Mouse (Mus musculus): Measurements from ENCODE around the gene Suv39h2. TPM values are rescaled to one million over a fixed set of nuclear protein-coding genes. Genes with fewer than 3 reads are reported as not detected.

Gene Suv39h2
- total RNA-seq, 2 experiments from 2014 or later = 3.2 to 4.4 TPM

DNA sequence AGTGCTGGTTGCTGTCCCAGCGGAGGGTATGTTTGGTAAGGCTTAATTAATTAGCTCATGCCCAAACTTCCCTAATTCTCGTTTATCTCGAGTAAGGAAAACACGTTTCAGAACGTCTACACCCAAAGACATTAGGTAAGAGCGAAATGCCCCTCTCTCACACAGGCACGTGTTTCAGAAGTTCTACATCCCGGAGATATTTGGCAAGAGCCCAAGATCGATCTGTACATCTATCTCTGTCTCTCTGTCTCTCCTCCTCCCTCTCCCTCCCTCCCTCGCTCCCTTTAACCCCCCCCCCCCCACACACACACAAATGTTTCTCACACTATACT, 50.3 kb downstream of the Suv39h2 start:
- intact Hi-C loops (cut with DNase I) = no loop called here
- DNase-seq (ENCODE audit: low spot score in 2 of 2) = no peak

DNA sequence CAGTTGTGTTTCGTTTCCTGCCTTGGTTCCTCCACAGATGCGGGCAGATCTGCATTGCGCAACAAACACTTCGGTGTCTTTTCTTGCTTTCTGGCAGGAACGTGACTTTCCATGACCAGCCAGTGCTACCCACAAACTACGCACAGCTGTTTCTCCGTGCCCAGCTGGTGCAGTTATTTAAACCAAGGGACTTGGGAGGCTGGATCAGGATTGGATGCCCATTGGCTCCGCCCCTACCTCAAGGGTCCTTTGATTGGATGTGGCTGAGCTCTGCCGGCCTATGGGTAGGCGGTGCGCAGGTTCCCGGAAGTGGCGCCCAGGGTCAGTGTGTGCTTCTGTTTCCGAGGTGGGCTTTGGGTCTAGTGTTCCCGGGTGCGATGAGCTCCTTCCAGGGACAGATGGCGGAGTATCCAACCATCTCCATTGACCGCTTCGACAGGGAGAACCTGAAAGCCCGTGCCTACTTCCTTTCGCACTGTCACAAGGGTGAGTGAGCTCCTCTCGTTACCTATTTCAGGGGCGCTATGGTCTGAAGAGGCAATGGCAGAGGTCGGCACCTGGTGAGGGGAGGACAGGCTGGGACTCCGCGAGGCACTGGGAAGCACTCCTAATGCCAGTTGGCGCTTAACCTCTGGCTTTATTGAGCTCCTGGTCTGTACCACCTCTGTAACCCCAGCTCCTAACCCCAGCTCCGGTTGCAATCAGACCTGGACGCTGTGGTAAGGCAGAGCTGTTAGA, 50.8 kb downstream of the Suv39h2 start, which contains the start of gene Dclre1c:
Gene Dclre1c (plus strand): TSS at position 291 of the 738 bp plus-strand sequence.
- peak; percentile 90 to 91 for DNase-seq (ENCODE audit: low spot score in 2 of 2)

DNA sequence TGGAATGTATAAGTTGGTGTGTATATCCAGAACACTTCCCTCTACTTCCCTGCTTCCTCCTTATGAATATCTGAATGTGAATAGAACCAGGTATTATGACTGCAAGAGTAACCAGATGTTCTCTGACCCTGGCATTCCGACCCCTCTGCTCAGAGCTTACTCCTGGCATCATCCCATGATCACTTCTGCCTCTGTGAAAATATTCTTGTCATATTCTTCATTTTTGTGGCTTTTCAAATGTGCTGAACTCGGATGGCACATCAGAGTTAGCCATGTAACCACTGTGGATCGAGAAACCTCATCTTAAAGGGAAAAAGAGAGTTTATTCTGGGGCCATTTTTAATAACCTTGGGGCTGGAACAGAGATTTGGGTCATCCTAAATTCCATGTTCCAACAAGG, 52.3 kb downstream of the Suv39h2 start, which contains the start of gene Meig1:
Gene Meig1 (minus strand): TSS at position 101 of the 400 bp plus-strand sequence.
- no peak for DNase-seq (ENCODE audit: low spot score in 2 of 2)
- intact Hi-C loops (cut with DNase I) = no loop called here

More for the DNA sequence above, 50.8 kb downstream of the Suv39h2 start, which contains the start of gene Dclre1c:
- intact Hi-C loops (cut with DNase I) = no loop called here

DNA sequence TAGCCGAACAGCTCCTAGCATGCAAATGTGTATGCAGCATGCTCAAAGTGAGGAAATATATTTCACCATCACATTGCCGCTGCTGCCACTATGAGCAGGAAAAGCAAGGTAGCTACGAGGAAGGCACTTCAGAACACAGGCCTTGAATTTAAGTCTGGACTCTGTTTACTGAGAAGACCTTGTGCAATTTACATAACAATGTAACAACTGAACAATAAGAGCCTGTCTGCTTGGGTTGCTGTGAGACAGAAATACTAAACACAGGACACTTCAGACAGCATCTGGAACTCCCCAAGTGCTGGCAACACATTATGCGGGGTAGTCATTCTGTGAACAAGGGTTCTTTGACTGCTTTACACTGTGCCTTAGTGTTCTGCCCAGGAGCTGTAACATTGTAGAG, 54.7 kb downstream of the Suv39h2 start:
- intact Hi-C loops (cut with DNase I) = no loop called here
- DNase-seq (ENCODE audit: low spot score in 2 of 2) = no peak

DNA sequence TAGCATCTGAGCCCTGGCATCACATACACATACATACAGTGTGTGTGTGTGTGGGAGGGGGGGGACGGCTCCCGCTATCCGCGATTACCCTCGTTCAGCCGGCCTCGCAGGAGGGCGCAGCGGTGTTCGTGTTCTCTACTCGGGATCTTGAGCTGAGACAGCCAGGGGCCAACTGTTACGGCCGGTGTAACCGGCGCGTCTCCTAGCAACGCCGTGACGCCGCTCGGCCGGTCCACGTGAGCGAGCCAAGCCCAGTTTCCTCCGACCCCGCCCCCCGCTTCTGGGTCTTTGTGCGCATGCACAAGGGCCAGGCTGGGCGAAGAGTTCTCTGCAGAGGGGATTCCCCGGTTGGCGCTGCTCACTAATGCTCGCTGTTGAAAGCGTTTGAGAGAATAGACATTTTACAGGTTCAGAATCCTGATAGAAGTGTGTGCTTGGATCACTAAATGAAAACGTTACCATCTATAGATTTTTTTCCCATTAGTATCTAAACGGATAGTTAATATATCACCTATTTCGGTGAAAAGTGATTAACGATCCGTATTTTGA, 55.9 kb downstream of the Suv39h2 start:
- intact Hi-C loops (cut with DNase I) = loop anchor here (5.0 kb wide), 2 partner anchors 72 to 93 kb away; partner anchors contain the start of genes Cdnf, Gm45902 and Hspa14
- peak; percentile 93 to 94 for DNase-seq (ENCODE audit: low spot score in 2 of 2)

DNA sequence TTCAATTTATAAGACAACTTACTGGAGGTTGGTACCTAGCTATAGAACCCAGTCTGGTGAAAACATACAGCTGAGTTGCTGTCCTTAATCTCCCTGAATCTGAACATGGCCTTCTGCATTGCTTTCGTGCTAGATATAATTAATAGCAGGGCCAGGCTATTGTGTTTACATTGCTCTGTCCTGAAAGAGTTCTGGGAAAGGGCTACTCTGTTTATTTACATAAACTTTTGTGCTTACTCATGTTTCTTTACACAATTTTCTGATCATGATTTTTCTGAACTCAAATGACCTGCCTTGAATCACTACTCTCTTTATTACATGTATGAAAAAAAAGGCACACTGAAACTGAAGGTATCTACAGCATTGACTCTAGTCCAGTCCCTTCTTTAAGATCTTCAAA, 59.2 kb downstream of the Suv39h2 start:
- intact Hi-C loops (cut with DNase I) = loop anchor here (5.0 kb wide), 2 partner anchors 68 to 97 kb away; partner anchors contain the start of genes Cdnf, Gm45902 and Hspa14
- no peak for DNase-seq (ENCODE audit: low spot score in 2 of 2)

DNA sequence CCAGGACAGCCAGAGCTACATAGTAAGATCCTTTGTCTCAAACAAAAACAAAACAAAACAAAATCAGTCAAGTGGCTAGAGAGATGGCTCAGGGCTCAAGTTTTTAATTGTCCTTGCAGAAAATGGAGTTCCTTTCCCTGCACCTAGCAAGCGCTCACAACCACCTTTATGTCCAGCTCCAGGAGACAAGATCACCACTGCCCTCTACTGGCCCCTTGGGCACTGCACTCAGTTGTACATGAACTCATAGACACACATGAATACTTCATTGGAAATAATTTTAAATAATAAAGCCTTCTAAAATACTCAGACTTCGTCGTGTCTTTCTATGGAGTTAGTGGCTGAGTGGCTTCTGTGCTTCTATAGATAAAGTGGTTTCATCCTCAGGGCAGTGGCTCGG, 60.6 kb downstream of the Suv39h2 start:
- peak; percentile 30 to 52 for DNase-seq (ENCODE audit: low spot score in 2 of 2)

DNA sequence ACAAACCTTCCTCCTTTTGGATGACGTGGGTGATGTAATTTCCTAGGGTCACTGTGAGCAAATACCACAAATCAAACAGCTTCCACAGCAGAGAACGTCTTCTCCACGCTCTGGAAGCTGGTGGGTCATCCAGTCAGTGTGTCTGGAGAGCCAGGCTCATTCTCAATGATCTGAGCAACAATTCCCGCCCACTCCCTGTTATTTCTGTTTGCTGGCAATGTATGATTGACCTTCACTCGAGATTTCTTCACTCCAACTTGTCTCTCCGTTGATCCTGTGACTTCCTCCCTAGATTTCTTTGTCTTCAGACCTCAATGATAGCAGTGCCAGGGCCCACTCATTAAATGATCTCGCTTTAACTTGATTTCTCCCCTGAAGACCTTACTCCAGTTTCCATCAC, 67.1 kb downstream of the Suv39h2 start:
- intact Hi-C loops (cut with DNase I) = loop anchor here (5.0 kb wide), 1 partner anchor 45 kb away; no protein-coding TSS in a partner anchor
- no peak for DNase-seq (ENCODE audit: low spot score in 2 of 2)

More for the DNA sequence above, 60.6 kb downstream of the Suv39h2 start:
- intact Hi-C loops (cut with DNase I) = no loop called here

DNA sequence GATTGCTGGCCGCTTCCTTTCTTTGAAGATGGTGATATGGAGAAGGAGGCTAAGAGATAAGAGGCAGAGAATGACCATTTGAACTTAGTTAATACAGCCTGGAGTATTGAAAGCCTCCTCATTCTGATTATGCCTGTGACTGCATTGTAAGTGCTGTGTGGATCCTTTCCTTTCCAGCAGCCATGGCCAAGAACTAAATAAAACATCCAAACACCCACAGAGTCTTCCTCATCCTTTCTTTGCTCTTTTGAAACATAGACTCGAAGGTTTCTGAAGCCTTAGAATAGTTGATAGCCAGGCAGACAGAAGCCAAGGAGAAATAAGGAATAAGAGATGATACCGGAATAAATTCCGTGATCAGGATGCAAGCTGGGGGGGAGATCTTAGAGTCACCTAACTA, 68.8 kb downstream of the Suv39h2 start:
- no peak for DNase-seq (ENCODE audit: low spot score in 2 of 2)

More for the DNA sequence above, 68.8 kb downstream of the Suv39h2 start:
- intact Hi-C loops (cut with DNase I) = loop anchor here (5.0 kb wide), 1 partner anchor 44 kb away; no protein-coding TSS in a partner anchor

Other genes starting within 250 kb of the Suv39h2 start
- 10 to 100 TPM; 83.6 to 97.7 TPM for gene Nmt2, start 190.8 kb downstream of the Suv39h2 start, total RNA-seq (2021)
- gene Rpp38, start 142.4 kb downstream of the Suv39h2 start, total RNA-seq (2021) = 1 to 10 TPM; 7.9 to 8.6 TPM
- 1 to 10 TPM in 1 of 2 experiments, not detected in 1; 1.8 TPM for gene Acbd7, start 138.9 kb downstream of the Suv39h2 start, total RNA-seq (2021)
- not detected for gene Olah, start 77.8 kb downstream of the Suv39h2 start, total RNA-seq (2021)
- gene Meig1, start 52.4 kb downstream of the Suv39h2 start, total RNA-seq (2021) = 1 to 10 TPM; 2.1 to 2.3 TPM
- 10 to 100 TPM in 1 of 2 experiments, 1 to 10 TPM in 1; 8.8 to 15.5 TPM for gene Dclre1c, start 50.9 kb downstream of the Suv39h2 start, total RNA-seq (2021)
- gene Gm45902, start 37.8 kb upstream of the Suv39h2 start, total RNA-seq (2021) = 1 to 10 TPM; 3.4 to 5.4 TPM
- gene Hspa14, start 37.8 kb upstream of the Suv39h2 start, total RNA-seq (2021) = 10 to 100 TPM; 41.4 to 48.2 TPM
- gene Cdnf, start 38.0 kb upstream of the Suv39h2 start, total RNA-seq (2021) = 1 to 10 TPM; 1.2 to 1.6 TPM
- gene Fam107b, start 95.5 kb upstream of the Suv39h2 start, total RNA-seq (2021) = 10 to 100 TPM in 1 of 2 experiments, 1 to 10 TPM in 1; 6.4 to 11.9 TPM